Mouse (Mus musculus): ENCODE data around the gene Timm44. TPM values are rescaled to one million over a fixed set of nuclear protein-coding genes. Genes with fewer than 3 reads are reported as not detected.
"Not testable (repeated sequence)": the region's sequence is repeated elsewhere in the genome, so short reads cannot be mapped to it uniquely, and the experiment has no call there.

The Timm44 gene
- total and polyA plus RNA-seq, 3 experiments: 174 to 199 TPM; not detected in 1

DNA sequence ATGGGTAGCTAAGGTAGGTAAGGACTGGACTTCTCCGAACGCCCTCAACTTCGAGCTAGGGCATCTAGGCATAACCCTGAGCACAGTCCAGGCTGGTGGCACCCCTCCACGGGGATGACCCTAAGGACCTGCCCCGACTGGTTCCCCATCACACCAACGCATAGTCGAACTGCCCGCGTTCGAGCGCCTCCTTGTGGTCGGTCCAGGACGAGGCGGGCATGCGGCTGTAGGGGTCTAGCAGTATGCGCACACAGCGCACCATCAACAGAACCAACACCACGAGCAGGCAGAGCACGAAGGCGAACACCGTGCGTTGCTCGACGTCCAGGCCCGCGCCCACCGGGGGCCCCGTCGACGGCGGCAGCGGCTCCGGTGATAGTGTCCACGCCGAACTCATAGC is 17.5 kb downstream of the Timm44 start (continued):
- TF ChIP-seq MYC (IDR thresholded peaks at IDR 0.05; ENCODE audit: low read depth, low read length): no peak

DNA sequence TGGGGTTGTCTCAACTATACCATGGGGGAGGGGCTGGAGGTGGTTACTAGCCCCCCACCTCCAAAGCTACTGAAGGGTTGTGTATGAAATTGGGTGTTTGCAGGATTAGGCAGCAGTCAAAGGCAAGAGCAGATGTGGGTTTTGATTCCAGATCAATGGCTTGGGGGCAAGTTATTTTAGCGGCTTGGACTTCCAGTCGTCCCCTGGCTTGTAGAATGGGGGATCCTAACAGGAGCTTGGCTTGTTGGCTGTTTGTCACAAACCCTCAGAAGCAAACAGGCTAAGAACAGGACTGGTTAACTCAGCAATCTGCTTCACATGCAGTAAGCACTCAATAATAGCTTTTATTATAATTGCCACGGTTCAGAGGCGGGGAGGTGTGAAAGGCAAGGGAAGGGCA is 18.4 kb downstream of the Timm44 start:
- Histone ChIP-seq H3K4me3 (ENCODE audit: control insufficient read depth in 1 of 2, insufficient read depth in 1 of 2, low read depth in 2 of 2, low read length in 2 of 2) (no peak overlapping the region), H3K4me1 (ENCODE audit: control insufficient read depth in 1 of 2, insufficient read depth in 2 of 2, low read length in 2 of 2) (peaks cover 0 to 11% of the 10 kb centered on the region in 2 experiments; a peak in 2 of 4 replicates), H3K9ac (ENCODE audit: control insufficient read depth, low read depth, low read length, poor library complexity, severe bottlenecking) (no peak overlapping the region), H3K79me2 (ENCODE audit: control insufficient read depth, insufficient read depth, low read length, poor library complexity) (peaks cover 1% of the 10 kb centered on the region), H3K36me3 (ENCODE audit: control insufficient read depth in 1 of 2, insufficient read depth in 2 of 2, low read length in 2 of 2) (peaks cover 3 to 7% of the 10 kb centered on the region in 2 experiments), H3K27me3 (ENCODE audit: control insufficient read depth in 1 of 2, insufficient read depth in 2 of 2, low read length in 2 of 2) (no peaks in the 10 kb centered on the region), H3K9me3 (replicated peaks; ENCODE audit: insufficient read depth, low read length) (no peaks in the 10 kb centered on the region), H3K27ac (ENCODE audit: control insufficient read depth, low read depth, low read length) (no peak overlapping the region)
- DNase-seq (ENCODE audit: low read depth, low spot score): no peak
- TF ChIP-seq GATA1 (IDR thresholded peaks at IDR 0.05; ENCODE audit: low read depth, low read length): no peak
- no peak for TF ChIP-seq ZMIZ1 (IDR thresholded peaks at IDR 0.05; ENCODE audit: low read depth, low read length)
- no peak for TF ChIP-seq HCFC1 (IDR thresholded peaks at IDR 0.05; ENCODE audit: low read depth, low read length)
- TF ChIP-seq MYC (IDR thresholded peaks at IDR 0.05; ENCODE audit: low read depth, low read length): no peak
- TF ChIP-seq ETS1 (IDR thresholded peaks at IDR 0.05; ENCODE audit: low read depth, low read length): no peak
- no peak for TF ChIP-seq CHD1 (IDR thresholded peaks at IDR 0.05; ENCODE audit: low read depth, low read length)
- TF ChIP-seq TCF12 (IDR thresholded peaks at IDR 0.05; ENCODE audit: low read depth, low read length): no peak
- no peak for TF ChIP-seq USF2 (IDR thresholded peaks at IDR 0.05; ENCODE audit: borderline replicate concordance in 1 of 2, insufficient read depth in 1 of 2, low read depth in 1 of 2, low read length in 2 of 2)
- no peak for TF ChIP-seq MXI1 (IDR thresholded peaks at IDR 0.05; ENCODE audit: low read depth, low read length)

DNA sequence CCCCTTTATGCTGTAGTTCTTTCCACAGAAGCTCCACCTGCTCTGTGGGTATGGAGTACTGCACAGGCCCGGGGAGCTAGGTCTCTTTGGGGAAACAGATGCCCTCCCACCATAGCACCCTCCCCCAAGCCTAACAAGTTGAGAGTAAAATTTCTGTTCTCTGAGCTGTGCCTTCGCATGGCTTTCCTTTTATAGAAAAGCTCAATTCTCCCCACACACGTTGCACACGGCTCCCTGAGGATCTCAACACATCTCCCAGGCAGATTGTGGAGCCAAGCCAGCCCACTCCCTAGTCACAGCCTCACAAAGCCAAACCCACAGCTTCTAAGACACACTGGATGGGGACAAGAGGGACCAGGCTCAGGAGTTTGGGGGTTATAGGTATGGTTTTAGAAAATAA is 18.8 kb downstream of the Timm44 start:
- H3K27me3 ChIP-seq (ENCODE audit: control insufficient read depth in 1 of 2, insufficient read depth in 2 of 2, low read length in 2 of 2): no peaks in the 10 kb centered on the region
- no peak overlapping the region for H3K4me3 ChIP-seq (ENCODE audit: control insufficient read depth in 1 of 2, insufficient read depth in 1 of 2, low read depth in 2 of 2, low read length in 2 of 2)
- H3K27ac ChIP-seq (ENCODE audit: control insufficient read depth, low read depth, low read length): no peak overlapping the region
- H3K9me3 ChIP-seq (replicated peaks; ENCODE audit: insufficient read depth, low read length): no peaks in the 10 kb centered on the region
- peaks cover 0 to 12% of the 10 kb centered on the region in 2 experiments; a peak in 2 of 4 replicates for H3K4me1 ChIP-seq (ENCODE audit: control insufficient read depth in 1 of 2, insufficient read depth in 2 of 2, low read length in 2 of 2)
- DNase-seq (ENCODE audit: low read depth, low spot score): no peak
- peaks cover 1% of the 10 kb centered on the region for H3K79me2 ChIP-seq (ENCODE audit: control insufficient read depth, insufficient read depth, low read length, poor library complexity)
- TF ChIP-seq RCOR1 (IDR thresholded peaks at IDR 0.05; ENCODE audit: low read depth, low read length) (no peak), SIN3A (IDR thresholded peaks at IDR 0.05; ENCODE audit: low read length) (no peak), UBTF (IDR thresholded peaks at IDR 0.05; ENCODE audit: borderline replicate concordance, insufficient read depth, low read depth, low read length) (no peak), MAZ (IDR thresholded peaks at IDR 0.05; ENCODE audit: low read depth, low read length) (no peak)
- no peak overlapping the region for H3K9ac ChIP-seq (ENCODE audit: control insufficient read depth, low read depth, low read length, poor library complexity, severe bottlenecking)
- peaks cover 2 to 9% of the 10 kb centered on the region in 2 experiments for H3K36me3 ChIP-seq (ENCODE audit: control insufficient read depth in 1 of 2, insufficient read depth in 2 of 2, low read length in 2 of 2)

DNA sequence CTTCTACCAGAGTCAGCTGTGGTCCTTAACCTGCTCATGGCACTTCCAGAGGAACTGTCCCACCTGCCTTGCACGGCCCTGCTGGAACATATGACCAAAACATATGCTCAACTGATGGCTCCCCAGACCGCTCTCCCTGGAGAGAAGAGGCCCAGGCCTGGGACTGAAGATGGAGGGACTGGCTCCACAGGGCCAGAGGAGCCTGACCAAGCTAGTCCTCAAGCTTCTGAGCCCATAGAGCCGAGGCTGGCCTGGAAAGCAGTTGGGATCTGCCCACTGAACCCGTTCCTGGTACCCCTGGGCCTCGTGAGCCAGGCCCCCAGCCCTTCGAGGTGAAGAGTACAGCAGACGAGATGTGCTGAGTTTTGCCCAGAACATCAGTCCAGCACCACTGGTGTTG is 20.2 kb downstream of the Timm44 start:
- H3K27ac ChIP-seq (ENCODE audit: control insufficient read depth, low read depth, low read length); H3K9me3 ChIP-seq (replicated peaks; ENCODE audit: insufficient read depth, low read length); H3K79me2 ChIP-seq (ENCODE audit: control insufficient read depth, insufficient read depth, low read length, poor library complexity); H3K36me3 ChIP-seq (ENCODE audit: control insufficient read depth in 1 of 2, insufficient read depth in 2 of 2, low read length in 2 of 2); H3K27me3 ChIP-seq (ENCODE audit: control insufficient read depth in 1 of 2, insufficient read depth in 2 of 2, low read length in 2 of 2); H3K9ac ChIP-seq (ENCODE audit: control insufficient read depth, low read depth, low read length, poor library complexity, severe bottlenecking); H3K4me3 ChIP-seq (ENCODE audit: control insufficient read depth in 1 of 2, insufficient read depth in 1 of 2, low read depth in 2 of 2, low read length in 2 of 2); DNase-seq (ENCODE audit: low read depth, low spot score): not testable (repeated sequence)
- peaks cover 0 to 20% of the 10 kb centered on the region in 2 experiments; a peak in 2 of 4 replicates for H3K4me1 ChIP-seq (ENCODE audit: control insufficient read depth in 1 of 2, insufficient read depth in 2 of 2, low read length in 2 of 2)
